In the genomic region with DNA sequence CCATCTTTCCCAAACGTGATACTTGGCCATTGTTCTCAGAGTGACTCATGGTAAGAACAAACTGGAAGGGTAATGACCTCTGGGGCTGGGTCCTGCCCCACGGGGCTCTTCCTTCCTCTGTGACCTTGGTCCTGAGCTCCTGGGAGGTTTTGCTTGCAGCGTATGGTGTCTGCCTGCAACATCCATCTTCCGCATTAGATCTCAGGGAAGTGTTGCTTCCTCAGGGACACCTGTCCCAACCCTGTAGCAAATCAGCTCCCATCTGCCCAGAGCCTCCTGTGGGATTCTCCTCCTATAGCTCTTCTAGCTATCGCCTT, we compare ENCODE assay signal across 9 mouse cellular contexts.
DNase-seq lines count a peak whose midpoint lies in the region; ATAC-seq and TF ChIP-seq lines count a peak whose summit lies in the region.
"Had no signal": no experiment of that assay in that cellular context is flagged by ENCODE, and none has a peak within 500 bp of the region (broad histone marks: within the 10 kb centered on the region; RNA-seq: fewer than 3 reads in every experiment).

No protein-coding gene starts in this region.

- H3K4me1 ChIP-seq in heart, postnatal 0 days (ENCODE audit: control insufficient read depth, insufficient read depth) = peaks cover 6% of the 10 kb centered on the region; the same call in 1 of the 2 replicates
- H3K4me1 ChIP-seq in midbrain, embryonic 10.5 days = peaks cover 29% of the 10 kb centered on the region
- H3K4me1 ChIP-seq in midbrain, embryonic 16.5 days (ENCODE audit: control insufficient read depth, insufficient read depth, low read length) = peaks cover 9% of the 10 kb centered on the region; the same call in 1 of the 2 replicates

- H3K27ac ChIP-seq in heart, postnatal 0 days (ENCODE audit: low read depth) = no peak overlapping the region
- H3K27ac ChIP-seq in midbrain, embryonic 10.5 days (replicated peaks) = peak overlapping the region; percentile 80; the same call in 1 of the 2 replicates
- H3K27ac ChIP-seq in midbrain, embryonic 16.5 days (ENCODE audit: low read length) = no peak overlapping the region
- H3K27ac ChIP-seq: kidney, postnatal 0 days had no signal

- no peak overlapping the region for H3K4me2 ChIP-seq in heart, postnatal 0 days (ENCODE audit: low read depth, low read length)
- H3K4me2 ChIP-seq in midbrain, embryonic 16.5 days (ENCODE audit: low read length) = no peak overlapping the region

- no peaks in the 10 kb centered on the region for H3K9me3 ChIP-seq in heart, postnatal 0 days (replicated peaks; ENCODE audit: control insufficient read depth, low read length)
- no peaks in the 10 kb centered on the region for H3K9me3 ChIP-seq in midbrain, embryonic 10.5 days (replicated peaks)
- no peaks in the 10 kb centered on the region for H3K9me3 ChIP-seq in midbrain, embryonic 16.5 days (replicated peaks; ENCODE audit: control insufficient read depth, low read length, poor library complexity, severe bottlenecking)

- no peak overlapping the region for H3K9ac ChIP-seq in heart, postnatal 0 days (replicated peaks; ENCODE audit: low read depth, low read length)
- H3K9ac ChIP-seq in midbrain, embryonic 16.5 days (ENCODE audit: low read depth, low read length) = no peak overlapping the region

- TF ChIP-seq EP300 in heart, postnatal 0 days (IDR thresholded peaks at IDR 0.05; ENCODE audit: low read depth) = no peak

- peak; percentile 23 to 62 for DNase-seq in adrenal gland, adult (ENCODE audit: inconsistent age in 2 of 2, low spot score in 1 of 2)
- DNase-seq in adrenal gland, postnatal 14 days = no peak
- no peak for DNase-seq in heart, postnatal 0 days (ENCODE audit: low spot score)
- DNase-seq in heart, adult 8-10 months (ENCODE audit: low spot score) = no peak
- DNase-seq in midbrain, embryonic 10.5 days (ENCODE audit: low spot score) = no peak
- no peak for DNase-seq in right cerebral cortex, postnatal 14 days

- TF ChIP-seq CTCF in heart, postnatal 0 days (IDR thresholded peaks at IDR 0.05; ENCODE audit: low read depth) = no peak

- 50% methylated on average over 5 of the region's 5 CpGs for WGBS in heart, postnatal 0 days
- 52% methylated on average over 5 of the region's 5 CpGs for WGBS in midbrain, embryonic 10.5 days
- WGBS in midbrain, embryonic 16.5 days = 49% methylated on average over 5 of the region's 5 CpGs

- H3K27me3 ChIP-seq in heart, postnatal 0 days (ENCODE audit: control insufficient read depth, insufficient read depth, low read length) = no peaks in the 10 kb centered on the region
- peaks cover 75% of the 10 kb centered on the region for H3K27me3 ChIP-seq in midbrain, embryonic 10.5 days (ENCODE audit: low read depth, poor library complexity, severe bottlenecking)
- H3K27me3 ChIP-seq in midbrain, embryonic 16.5 days (ENCODE audit: control insufficient read depth, insufficient read depth, low read depth, low read length) = no peaks in the 10 kb centered on the region; the same call in 1 of the 2 replicates

- H3K36me3 ChIP-seq in heart, postnatal 0 days (replicated peaks; ENCODE audit: control insufficient read depth, insufficient read depth, low read length) = no peaks in the 10 kb centered on the region
- no peaks in the 10 kb centered on the region for H3K36me3 ChIP-seq in midbrain, embryonic 10.5 days
- H3K36me3 ChIP-seq in midbrain, embryonic 16.5 days (ENCODE audit: control insufficient read depth, insufficient read depth, low read length) = no peaks in the 10 kb centered on the region

- ATAC-seq in heart, postnatal 0 days (ENCODE audit: insufficient read depth, low read depth) = peak; percentile 18; the same call in 1 of the 2 replicates
- no peak for ATAC-seq in midbrain, embryonic 16.5 days
- 0 out of 2 replicates have a peak, but pooled peaks have one; percentile 3 for ATAC-seq in megakaryocyte-erythroid progenitor cell, adult 5-6 weeks (replicated peaks; ENCODE audit: low FRiP score, low TSS enrichment, poor library complexity, severe bottlenecking)

- no peak overlapping the region for H3K4me3 ChIP-seq in heart, postnatal 0 days (ENCODE audit: low read depth, low read length)
- H3K4me3 ChIP-seq in midbrain, embryonic 10.5 days = peak overlapping the region; percentile 37; the same call in 1 of the 2 replicates
- H3K4me3 ChIP-seq in midbrain, embryonic 16.5 days (ENCODE audit: low read depth, low read length) = no peak overlapping the region

Comparison
In these comparisons a context has a peak if more than half of its experiments do, and no peak if none do; other contexts are left out.
1. DNase-seq: peak in adrenal gland, adult (2 of 2); none in adrenal gland, postnatal 14 days (single experiment), heart, postnatal 0 days (single experiment), heart, adult 8-10 months (single experiment), midbrain, embryonic 10.5 days (single experiment) and right cerebral cortex, postnatal 14 days (single experiment).